Mouse (Mus musculus): ENCODE measurements around the gene Gab1. TPM values are rescaled to one million over a fixed set of nuclear protein-coding genes. Genes with fewer than 3 reads are reported as not detected.

Gab1 gene
- polyA plus RNA-seq, 1 experiment from 2014 or later: 14.9 TPM

DNA sequence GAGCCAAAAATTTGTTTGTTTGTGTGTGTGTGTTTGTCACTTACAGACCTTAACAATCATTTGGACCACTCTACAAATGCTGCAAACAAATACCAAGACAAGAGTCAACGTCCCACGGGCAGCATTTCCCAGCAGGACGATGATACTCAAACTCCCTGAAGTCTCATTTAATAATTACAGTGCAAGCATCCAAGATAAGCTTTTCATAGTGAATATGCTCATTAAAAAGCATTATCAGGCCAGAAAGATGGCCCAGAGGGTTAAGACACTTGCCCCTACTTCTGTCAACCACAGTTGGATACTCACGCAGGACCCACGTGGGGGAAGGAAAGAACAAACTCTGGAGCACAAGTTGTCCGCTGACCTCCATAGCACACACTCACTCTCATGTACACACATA, 4.8 kb downstream of the Gab1 start:
- H3K9ac ChIP-seq (ENCODE audit: low read depth, low read length): no peak overlapping the region
- ATAC-seq (replicated peaks; ENCODE audit: low FRiP score, low read depth): no peak
- no peak overlapping the region for H3K27ac ChIP-seq
- no peak for DNase-seq (ENCODE audit: low spot score)
- peaks cover 17% of the 10 kb centered on the region for H3K4me1 ChIP-seq (replicated peaks; ENCODE audit: insufficient read depth, low read length)
- TF ChIP-seq CTCF (IDR thresholded peaks at IDR 0.05; ENCODE audit: low read depth): no peak
- H3K36me3 ChIP-seq (ENCODE audit: insufficient read depth, low read length): no peaks in the 10 kb centered on the region
- no peaks in the 10 kb centered on the region for H3K9me3 ChIP-seq (replicated peaks; ENCODE audit: low read length)
- no peak overlapping the region for H3K4me3 ChIP-seq (replicated peaks; ENCODE audit: low read depth, low read length)
- 81% methylated on average over 6 of the region's 6 CpGs for WGBS
- no peak overlapping the region for H3K4me2 ChIP-seq (ENCODE audit: low read length)
- no peaks in the 10 kb centered on the region for H3K27me3 ChIP-seq (ENCODE audit: insufficient read depth, low read length)

DNA sequence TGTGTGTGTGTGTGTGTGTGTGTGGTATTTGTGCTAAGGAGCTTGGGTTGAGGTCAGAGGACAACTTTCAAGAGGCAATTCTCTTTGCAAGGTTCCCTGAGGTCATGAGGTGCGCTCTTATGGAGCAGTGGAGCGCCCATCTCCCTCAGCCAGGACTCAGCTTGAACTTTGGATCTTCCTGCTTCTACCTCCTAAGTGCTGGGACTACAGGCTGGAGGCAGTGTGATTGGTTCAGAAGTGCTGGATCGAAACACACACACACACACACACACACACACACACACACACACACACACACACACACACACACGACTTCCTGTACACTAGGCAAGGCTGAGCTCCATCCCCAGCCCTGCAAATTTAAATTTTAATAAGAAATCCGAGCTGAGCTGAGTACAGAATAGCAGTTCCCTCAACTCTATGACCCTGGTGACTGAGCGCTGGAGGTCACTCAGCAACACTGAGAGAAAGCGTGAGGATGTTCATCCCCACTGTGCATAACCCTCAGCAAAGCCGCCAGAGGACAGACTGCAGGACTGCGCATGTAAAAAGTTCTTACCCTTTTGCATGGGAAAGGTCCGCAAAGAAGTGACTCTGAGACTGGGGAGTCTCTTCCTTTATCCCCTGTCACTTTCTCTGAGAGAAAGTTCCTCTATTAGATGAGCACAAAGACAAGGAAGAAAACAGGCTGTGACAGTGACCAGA, 6.4 kb downstream of the Gab1 start:
- Histone ChIP-seq H3K9me3 (replicated peaks; ENCODE audit: low read length) (no peaks in the 10 kb centered on the region), H3K4me1 (replicated peaks; ENCODE audit: insufficient read depth, low read length) (peaks cover 24% of the 10 kb centered on the region), H3K4me3 (replicated peaks; ENCODE audit: low read depth, low read length) (no peak overlapping the region), H3K9ac (ENCODE audit: low read depth, low read length) (no peak overlapping the region), H3K36me3 (ENCODE audit: insufficient read depth, low read length) (no peaks in the 10 kb centered on the region), H3K27ac (0 out of 2 replicates have a peak overlapping the region, but pooled peaks have one; percentile 32), H3K4me2 (ENCODE audit: low read length) (no peak overlapping the region), H3K27me3 (ENCODE audit: insufficient read depth, low read length) (no peaks in the 10 kb centered on the region)
- ATAC-seq (replicated peaks; ENCODE audit: low FRiP score, low read depth): peak; percentile 82
- no peak for TF ChIP-seq CTCF (IDR thresholded peaks at IDR 0.05; ENCODE audit: low read depth)
- no peak for DNase-seq (ENCODE audit: low spot score)
- 59% methylated on average over 10 of the region's 10 CpGs for WGBS

DNA sequence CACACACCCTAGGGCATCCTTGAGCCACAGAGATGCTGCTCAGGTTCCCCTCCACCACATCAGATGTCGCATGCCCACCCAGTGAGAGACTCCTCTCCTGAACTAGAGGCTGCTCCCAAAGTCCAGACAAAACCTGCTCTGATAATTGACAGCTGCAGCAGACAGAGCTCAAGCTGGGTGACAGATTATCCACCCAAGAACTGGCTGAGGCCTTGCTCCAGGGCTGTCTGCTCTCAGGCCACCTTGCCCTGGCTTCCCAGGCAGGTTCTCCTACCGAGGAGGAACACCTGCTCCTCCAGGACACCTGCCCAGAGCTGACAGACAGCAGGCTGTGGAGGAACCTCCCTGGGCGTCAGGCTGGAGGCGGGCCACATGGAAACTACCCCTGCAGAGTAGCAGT, 7.6 kb downstream of the Gab1 start:
- TF ChIP-seq CTCF (IDR thresholded peaks at IDR 0.05; ENCODE audit: low read depth): no peak
- peaks cover 26% of the 10 kb centered on the region for H3K4me1 ChIP-seq (replicated peaks; ENCODE audit: insufficient read depth, low read length)
- no peaks in the 10 kb centered on the region for H3K27me3 ChIP-seq (ENCODE audit: insufficient read depth, low read length)
- WGBS: 60% methylated on average over 4 of the region's 4 CpGs
- H3K36me3 ChIP-seq (ENCODE audit: insufficient read depth, low read length): no peaks in the 10 kb centered on the region
- H3K9ac ChIP-seq (ENCODE audit: low read depth, low read length): no peak overlapping the region
- no peak overlapping the region for H3K4me3 ChIP-seq (replicated peaks; ENCODE audit: low read depth, low read length)
- H3K9me3 ChIP-seq (replicated peaks; ENCODE audit: low read length): no peaks in the 10 kb centered on the region
- peak overlapping the region; percentile 47; the same call in 1 of the 2 replicates for H3K27ac ChIP-seq
- ATAC-seq (replicated peaks; ENCODE audit: low FRiP score, low read depth) (no peak), DNase-seq (ENCODE audit: low spot score) (no peak)
- H3K4me2 ChIP-seq (ENCODE audit: low read length): no peak overlapping the region

DNA sequence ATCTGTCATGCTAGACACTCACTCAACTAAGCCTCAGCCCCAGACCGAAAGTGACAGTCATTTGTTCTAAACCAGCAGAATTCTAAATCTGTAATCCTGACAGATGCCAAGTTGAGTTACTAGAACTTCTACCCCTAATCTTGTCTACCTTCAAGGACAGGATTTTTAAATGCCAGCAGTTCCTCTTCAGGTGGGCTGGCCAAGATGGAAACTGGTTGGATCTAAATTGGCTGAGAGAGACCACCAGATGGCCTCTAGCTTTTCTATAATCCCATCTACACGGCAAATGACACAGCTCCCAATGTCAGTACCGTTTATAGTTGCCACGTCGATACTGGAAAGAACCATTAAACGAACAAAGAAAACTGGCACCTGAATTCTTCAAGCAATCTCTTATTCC, 8.9 kb downstream of the Gab1 start:
- WGBS: 88% methylated on average over 6 of the region's 6 CpGs
- DNase-seq (ENCODE audit: low spot score): no peak
- TF ChIP-seq CTCF (IDR thresholded peaks at IDR 0.05; ENCODE audit: low read depth): no peak
- Histone ChIP-seq H3K36me3 (ENCODE audit: insufficient read depth, low read length) (no peaks in the 10 kb centered on the region), H3K4me1 (replicated peaks; ENCODE audit: insufficient read depth, low read length) (peaks cover 18% of the 10 kb centered on the region), H3K4me2 (ENCODE audit: low read length) (no peak overlapping the region), H3K4me3 (replicated peaks; ENCODE audit: low read depth, low read length) (no peak overlapping the region), H3K9ac (ENCODE audit: low read depth, low read length) (no peak overlapping the region), H3K27ac (no peak overlapping the region), H3K9me3 (replicated peaks; ENCODE audit: low read length) (no peaks in the 10 kb centered on the region), H3K27me3 (ENCODE audit: insufficient read depth, low read length) (no peaks in the 10 kb centered on the region)
- ATAC-seq (replicated peaks; ENCODE audit: low FRiP score, low read depth): no peak

DNA sequence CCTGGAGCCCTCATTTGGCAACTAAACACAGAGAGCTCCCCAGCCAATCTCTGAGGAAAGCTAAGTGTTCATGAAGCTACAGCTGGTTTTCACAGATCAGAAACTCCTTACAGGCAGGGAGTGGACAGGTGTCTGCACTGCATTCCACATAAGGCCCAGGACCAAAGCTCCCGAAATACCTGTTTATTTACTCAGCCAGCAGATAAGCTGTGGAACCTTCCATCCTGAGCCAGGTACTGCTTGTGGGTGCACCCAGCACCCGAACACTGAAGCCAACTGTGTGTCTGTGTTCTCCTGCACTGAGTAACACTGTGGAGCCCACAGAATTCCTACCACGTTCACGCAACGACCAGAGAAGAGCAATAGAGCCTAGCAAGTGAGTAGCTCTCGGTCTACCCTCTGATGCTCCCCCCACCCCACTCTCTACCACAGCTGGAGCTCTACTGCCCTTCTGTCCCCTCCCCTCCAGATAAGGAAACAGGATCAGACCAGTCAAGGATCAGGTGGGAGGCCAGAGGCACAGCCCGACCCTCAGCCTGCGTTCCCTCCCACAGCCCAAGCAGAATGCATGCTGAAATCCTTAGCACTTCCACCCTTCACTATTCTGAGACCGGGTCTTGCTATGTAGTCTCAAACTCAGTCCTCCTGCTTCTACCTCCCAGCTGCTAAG, 9.6 kb downstream of the Gab1 start:
- Histone ChIP-seq H3K27me3 (ENCODE audit: insufficient read depth, low read length) (no peaks in the 10 kb centered on the region), H3K4me3 (replicated peaks; ENCODE audit: low read depth, low read length) (no peak overlapping the region), H3K27ac (peak overlapping the region; percentile 64), H3K36me3 (ENCODE audit: insufficient read depth, low read length) (no peaks in the 10 kb centered on the region), H3K9me3 (replicated peaks; ENCODE audit: low read length) (no peaks in the 10 kb centered on the region), H3K9ac (ENCODE audit: low read depth, low read length) (no peak overlapping the region), H3K4me1 (replicated peaks; ENCODE audit: insufficient read depth, low read length) (peaks cover 18% of the 10 kb centered on the region), H3K4me2 (ENCODE audit: low read length) (no peak overlapping the region)
- 52% methylated on average over 9 of the region's 9 CpGs for WGBS
- TF ChIP-seq CTCF (IDR thresholded peaks at IDR 0.05; ENCODE audit: low read depth): no peak
- ATAC-seq (replicated peaks; ENCODE audit: low FRiP score, low read depth) (peak; percentile 52; the same call in 1 of the 2 replicates), DNase-seq (ENCODE audit: low spot score) (no peak)

DNA sequence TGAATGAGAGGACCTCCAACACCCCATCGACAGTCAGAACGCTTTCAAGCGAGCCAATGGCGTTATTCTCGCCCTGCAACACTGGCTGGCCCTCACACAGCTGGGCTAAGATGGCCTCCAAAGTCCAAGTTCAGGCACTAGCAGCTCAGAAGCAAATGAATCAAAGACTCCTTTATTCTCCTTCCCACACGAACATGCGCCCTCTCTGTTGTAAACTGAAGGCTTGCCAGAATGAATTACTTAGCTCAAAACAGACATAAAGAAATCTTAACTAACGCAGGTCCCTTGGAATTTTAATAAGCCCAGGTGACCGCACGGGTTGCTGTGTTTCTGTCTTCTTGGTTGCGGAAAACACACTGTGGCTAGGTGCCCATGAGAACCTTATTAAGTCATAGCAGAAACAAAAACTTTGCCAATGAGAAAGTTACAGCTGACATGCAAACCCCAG, 10.4 kb downstream of the Gab1 start:
- DNase-seq (ENCODE audit: low spot score) (no peak), ATAC-seq (replicated peaks; ENCODE audit: low FRiP score, low read depth) (no peak)
- no peak overlapping the region for H3K4me3 ChIP-seq (replicated peaks; ENCODE audit: low read depth, low read length)
- H3K9me3 ChIP-seq (replicated peaks; ENCODE audit: low read length): no peaks in the 10 kb centered on the region
- 68% methylated on average over 11 of the region's 11 CpGs for WGBS
- no peak overlapping the region for H3K9ac ChIP-seq (ENCODE audit: low read depth, low read length)
- no peak overlapping the region for H3K4me2 ChIP-seq (ENCODE audit: low read length)
- peaks cover 18% of the 10 kb centered on the region for H3K4me1 ChIP-seq (replicated peaks; ENCODE audit: insufficient read depth, low read length)
- H3K27me3 ChIP-seq (ENCODE audit: insufficient read depth, low read length): no peaks in the 10 kb centered on the region
- H3K36me3 ChIP-seq (ENCODE audit: insufficient read depth, low read length): no peaks in the 10 kb centered on the region
- H3K27ac ChIP-seq: peak overlapping the region; percentile 64
- TF ChIP-seq CTCF (IDR thresholded peaks at IDR 0.05; ENCODE audit: low read depth): no peak

All from kidney, postnatal 0 days (tissue).